Mouse (Mus musculus) left cerebral cortex, postnatal 36 days (tissue): Measurements from ENCODE around the gene Polm. TPM values are rescaled to one million over a fixed set of nuclear protein-coding genes. Genes with fewer than 3 reads are reported as not detected.
A peak's percentile ranks its signal among the peaks of the same experiment; 100 is the strongest.

Experiments used
- DNase-seq, 2 experiments: peaks; one replicate each; pipeline ENCODE4 v3.0.0; 2021 to 2022; ENCODE audit warnings: low spot score in 2 of 2, mixed read lengths in 1 of 2
- intact Hi-C: fragments of 180-260 bp; cut with DNase I; formaldehyde crosslinking; loops from one replicate; pipeline ENCODE4 v1.15.1; 2025
- total RNA-seq, 2 experiments: library from RNA; stranded (reverse); gene quantifications; 2 replicates each; pipeline ENCODE4 v1.2.3; 2021

Gene Polm
- total RNA-seq = 10 to 100 TPM in 1 of 2 experiments, 1 to 10 TPM in 1; 8.9 to 13.7 TPM

DNA sequence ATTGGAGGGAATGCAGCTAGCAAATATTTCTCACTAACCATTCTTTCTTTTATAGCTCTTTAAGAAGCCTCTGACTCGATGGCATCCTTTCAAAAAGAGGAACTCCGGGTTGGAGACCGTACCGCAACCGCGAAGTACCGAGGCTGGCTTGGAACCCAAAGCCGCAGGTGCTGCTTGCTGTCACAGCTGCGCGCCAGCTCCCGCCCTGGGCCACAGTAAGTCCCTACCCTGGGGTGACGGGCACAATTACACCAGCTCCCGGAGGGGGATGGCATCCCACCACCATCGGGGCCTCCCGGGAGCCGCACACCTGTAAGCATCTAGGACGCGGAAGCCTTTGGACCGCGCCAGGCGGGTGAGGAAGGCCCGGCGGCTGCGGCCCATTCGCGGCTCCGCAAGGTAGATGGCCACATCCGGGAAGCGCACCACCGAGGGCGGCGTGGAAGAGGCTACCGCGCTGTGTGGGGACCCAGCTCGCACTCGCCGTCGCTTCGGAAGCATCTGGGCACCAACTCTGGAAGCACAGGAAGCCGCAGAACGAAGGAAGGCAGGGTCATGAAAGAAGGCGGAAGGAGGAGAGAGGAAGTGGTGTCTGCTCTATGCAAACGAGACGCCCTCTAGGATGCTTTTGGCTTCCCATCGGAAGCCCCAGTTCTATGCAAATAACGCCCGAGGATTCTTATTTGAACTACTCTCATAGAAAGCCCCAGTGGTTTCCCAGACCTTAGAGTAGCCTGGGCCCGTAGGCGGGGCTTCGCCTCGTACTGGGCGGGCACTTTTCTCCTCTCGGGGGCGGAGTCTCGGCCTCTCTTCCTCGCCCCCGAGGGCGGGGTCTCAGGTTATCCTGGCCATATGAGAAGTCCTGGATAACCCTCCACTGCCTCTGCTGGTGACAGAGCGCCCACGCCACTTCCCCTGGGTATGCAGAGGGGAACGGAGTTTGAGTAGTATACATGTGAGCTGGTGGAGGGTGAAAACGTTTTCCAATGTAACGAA, at the start of gene Polm:
Gene Polm (minus strand): TSS at position 766 of the 996 bp plus-strand sequence.
- DNase-seq = peak; percentile 83 to 85
- intact Hi-C loops = loop anchor here (5.0 kb wide), 2 partner anchors 40 to 50 kb away; partner anchors contain the start of genes Dbnl and Pold2

DNA sequence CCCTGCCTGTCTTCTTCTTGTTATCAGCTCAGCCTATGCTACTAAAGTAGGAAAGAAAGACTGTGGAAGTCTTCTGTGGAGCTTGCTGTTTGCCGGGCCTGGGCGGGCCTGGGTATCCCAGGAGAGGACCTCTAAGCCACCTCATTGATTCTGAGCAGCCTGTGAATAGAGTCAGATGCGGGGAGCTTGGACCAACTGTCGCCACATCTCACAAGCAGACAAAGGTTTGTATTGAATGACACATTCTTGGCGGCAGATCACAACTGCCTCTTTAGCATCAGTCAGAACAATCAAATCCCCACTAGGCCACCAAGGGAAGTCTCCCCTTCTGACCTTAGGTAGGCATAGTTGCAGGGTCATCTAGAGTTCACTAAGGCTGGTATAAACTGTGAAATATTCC, 49.4 kb upstream of the Polm start:
- intact Hi-C loops = no loop called here
- no peak for DNase-seq

DNA sequence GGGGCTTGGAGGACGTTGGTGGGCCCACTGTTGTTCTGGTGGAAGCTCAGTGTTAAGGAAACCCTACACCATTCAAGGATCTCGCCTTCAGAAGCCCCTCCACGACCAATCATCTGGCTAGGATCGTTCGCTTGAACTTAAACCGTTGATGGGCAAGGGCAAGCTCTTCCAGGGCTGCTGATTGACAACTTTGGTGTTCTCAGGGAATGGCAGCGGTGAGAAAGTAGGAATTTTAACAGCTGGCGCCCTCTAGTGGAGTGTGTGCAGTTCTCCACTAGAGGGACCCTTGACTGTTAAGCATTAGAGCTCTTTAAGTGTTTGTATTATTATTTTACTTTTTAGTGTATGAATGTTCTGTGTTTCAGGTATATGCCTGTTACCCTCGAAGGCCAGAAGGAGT, 48.4 kb upstream of the Polm start:
- intact Hi-C loops = no loop called here
- peak; percentile 26 to 50 for DNase-seq

DNA sequence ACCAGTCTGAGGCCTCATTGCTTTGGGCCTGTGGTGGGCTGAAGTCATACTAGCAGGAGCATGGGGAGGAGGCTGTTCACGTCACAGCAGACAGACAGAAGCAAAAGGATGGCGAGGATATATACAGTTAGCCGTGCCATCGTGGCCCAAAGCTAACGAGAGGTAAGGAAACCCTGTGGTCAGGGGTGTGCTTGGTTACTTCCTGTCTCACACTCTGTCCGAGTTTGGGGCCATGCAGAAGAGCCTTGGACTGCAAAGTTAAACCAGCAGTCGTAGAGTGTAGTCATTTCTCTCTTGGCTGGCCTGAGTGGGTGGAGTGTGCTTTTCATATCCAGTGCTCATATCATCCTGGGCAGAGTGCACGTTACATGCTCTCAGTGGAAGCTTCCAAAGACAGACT, 44.7 kb upstream of the Polm start:
- no peak for DNase-seq
- intact Hi-C loops = no loop called here

DNA sequence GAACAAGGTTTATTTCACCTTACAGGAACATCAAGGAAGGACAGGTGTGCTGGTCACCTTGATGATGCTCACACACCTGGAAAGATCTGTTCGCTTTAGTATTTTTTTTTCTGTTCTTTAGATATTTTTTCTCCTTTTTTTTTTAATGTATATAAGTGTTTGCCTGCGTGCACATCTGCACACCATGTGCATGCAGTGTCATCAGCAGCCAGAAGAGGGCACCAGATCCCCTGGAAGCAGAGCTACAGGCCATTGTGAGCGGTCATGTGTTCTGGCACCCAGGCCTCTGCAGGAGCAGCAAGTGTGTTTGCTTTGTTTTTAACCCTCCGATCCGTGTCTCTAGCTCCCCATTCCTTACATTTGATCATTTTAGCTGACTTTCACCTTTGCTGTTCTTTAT, 42.1 kb upstream of the Polm start:
- DNase-seq = no peak
- intact Hi-C loops = loop anchor here (2.0 to 5.0 kb wide), 3 partner anchors 43 to 93 kb away; partner anchors contain the start of genes Dbnl, Polm and Ykt6

DNA sequence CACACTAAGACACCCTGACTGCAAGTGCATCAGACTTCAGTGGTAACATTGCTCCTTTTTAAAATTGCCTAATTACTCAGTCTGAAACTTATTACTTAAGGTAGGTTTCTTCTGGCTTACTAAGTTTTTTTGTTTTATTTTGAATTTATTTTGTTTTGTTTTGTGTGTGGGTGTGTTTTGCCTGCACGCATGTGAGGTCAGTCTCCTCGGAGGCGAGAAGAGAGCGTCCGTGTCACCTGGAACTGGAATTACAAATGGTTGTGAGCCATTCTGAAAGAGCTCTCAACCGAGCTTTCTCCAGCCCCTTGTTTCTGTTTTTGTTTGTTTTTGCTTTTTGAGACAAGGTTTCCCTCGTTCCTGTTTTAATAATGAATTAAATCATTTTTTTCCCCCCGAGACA, 40.8 kb upstream of the Polm start:
- intact Hi-C loops = loop anchor here (2.0 to 5.0 kb wide), 3 partner anchors 41 to 91 kb away; partner anchors contain the start of genes Dbnl, Polm and Ykt6
- DNase-seq = no peak

DNA sequence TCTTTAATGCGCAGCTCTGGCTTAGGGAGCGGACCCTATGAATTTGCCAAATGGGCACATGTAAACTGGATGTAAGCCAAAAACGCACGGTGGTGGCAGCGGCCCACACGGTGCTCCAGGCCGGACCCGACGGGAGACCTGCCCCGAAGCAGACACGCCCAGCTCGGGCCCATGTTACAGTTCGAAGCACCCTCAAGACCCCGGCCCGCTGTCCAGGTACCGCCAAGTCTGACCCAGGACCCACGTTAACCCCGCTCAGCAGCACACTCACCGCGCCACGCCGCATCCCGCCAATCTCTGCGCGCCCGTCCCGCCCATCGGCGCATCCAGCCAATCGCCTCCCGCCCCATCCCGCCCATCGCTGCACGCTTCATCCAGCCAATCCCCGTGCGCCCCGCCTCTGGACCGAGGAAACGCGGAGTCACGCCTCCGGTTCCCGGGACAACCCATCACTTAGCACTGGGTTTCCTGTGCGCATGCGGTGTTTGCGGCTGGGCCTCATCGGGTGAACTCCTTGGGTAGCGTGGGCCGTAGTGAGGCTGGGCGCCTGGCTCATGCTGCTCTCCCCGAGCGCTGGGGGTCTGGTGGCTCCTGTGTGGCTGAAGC, 40.2 kb upstream of the Polm start, which contains the start of gene Pold2:
Gene Pold2 (minus strand): TSS at position 372 of the 606 bp plus-strand sequence.
- peak; percentile 97 to 98 for DNase-seq
- intact Hi-C loops = loop anchor here (2.0 to 5.0 kb wide), 3 partner anchors 41 to 91 kb away; partner anchors contain the start of genes Dbnl, Polm and Ykt6

DNA sequence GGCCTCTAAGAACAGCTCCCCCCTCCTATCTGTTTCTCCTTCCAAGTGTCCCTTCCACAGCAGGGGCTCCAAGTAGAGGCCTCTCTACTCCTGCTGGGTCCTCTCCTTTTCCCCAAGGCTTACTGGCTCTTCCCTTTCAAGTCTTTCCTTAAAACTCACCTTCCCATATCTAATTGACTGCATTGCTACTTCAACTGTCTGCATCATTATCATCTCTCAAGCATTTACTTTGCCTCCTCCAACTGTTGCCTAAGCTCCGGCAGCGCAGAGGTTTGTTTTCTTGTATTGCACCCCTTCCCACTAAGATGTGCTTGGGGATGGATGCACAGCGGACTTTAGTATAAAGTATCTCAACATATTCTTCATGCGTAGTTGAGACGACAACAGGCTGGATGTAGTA, 39.6 kb upstream of the Polm start:
- intact Hi-C loops = loop anchor here (5.0 kb wide), 2 partner anchors 40 to 90 kb away; partner anchors contain the start of genes Dbnl and Polm
- no peak for DNase-seq

DNA sequence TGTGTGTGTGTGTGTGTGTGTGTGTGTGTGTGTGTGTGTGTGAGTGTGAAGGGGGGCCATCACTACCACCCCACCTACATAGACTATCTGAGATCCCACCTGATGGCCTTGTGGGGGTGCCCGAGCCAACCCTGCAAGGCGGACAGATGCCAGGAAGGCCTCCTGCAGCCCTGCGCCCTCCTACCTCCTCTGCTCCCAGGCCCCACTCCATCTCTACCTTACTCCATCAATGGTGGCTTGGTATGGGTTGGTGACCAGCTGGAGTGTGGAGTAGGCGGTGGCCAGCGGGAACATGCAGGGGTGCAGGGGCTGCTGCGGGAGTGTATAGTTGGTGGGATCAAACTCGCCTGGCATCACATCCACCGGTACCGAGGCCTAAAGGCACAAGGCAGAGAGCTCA, 35.4 kb upstream of the Polm start:
- intact Hi-C loops = no loop called here
- no peak for DNase-seq

DNA sequence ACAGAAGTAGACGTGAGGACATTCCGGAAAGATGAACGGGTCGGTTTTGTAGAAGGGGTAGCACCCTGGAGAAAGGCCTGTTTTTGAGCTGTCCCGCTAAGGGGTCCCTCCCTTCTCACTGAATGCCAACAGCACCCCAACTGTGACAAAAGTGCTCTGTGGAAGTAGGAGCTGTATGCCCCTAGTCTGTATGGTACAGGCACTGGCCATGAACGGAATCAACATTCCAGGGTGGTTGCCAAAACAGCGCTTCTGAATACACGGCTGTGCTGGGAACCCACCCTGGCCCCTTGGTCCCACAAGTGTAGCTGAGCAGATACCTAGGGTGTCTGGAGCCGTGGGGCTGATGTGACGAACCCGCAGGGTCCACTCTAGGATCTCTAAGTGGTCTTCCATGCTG, 34.9 kb upstream of the Polm start:
- no peak for DNase-seq
- intact Hi-C loops = no loop called here

DNA sequence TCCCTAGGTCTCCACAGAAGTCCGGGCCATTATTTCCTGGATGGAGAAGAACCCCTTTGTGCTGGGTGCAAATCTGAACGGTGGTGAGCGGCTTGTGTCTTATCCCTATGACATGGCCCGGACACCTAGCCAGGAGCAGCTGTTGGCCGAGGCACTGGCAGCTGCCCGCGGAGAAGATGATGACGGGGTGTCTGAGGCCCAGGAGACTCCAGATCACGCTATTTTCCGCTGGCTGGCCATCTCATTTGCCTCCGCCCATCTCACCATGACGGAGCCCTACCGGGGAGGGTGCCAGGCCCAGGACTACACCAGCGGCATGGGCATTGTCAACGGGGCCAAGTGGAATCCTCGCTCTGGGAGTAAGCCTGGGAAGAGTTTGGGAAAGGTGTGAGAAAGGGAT, 32.3 kb upstream of the Polm start:
- intact Hi-C loops = no loop called here
- no peak for DNase-seq

DNA sequence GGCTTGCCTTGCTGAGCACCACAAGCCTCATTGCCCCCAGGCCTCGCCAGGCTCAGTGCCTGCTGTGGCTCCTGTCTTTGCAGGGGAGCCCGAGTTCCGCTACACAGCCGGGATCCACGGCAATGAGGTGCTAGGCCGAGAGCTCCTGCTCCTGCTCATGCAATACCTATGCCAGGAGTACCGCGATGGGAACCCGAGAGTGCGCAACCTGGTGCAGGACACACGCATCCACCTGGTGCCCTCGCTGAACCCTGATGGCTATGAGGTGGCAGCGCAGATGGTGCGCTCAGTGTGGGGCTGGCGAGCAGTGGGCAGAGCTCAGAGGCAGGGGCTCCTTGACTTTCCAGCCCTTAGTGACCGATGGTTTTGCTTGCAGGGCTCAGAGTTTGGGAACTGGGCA, 31.5 kb upstream of the Polm start:
- no peak for DNase-seq
- intact Hi-C loops = no loop called here

DNA sequence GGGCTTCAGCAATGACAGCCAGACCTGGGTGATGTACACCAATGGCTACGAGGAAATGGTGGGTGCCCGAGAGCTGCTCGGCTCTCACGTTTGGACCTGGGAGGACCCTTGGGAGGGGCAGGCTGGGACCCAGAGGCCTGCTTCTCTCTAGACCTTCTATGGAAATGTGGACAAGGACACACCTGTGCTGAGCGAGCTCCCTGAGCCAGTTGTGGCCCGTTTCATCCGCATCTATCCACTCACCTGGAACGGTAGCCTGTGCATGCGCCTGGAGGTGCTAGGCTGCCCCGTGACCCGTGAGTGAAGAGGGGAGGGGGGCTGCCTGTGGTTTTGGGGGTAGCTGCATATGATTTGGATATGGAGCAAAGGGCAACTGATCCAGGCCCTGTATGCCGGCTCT, 30.5 kb upstream of the Polm start:
- intact Hi-C loops = no loop called here

DNA sequence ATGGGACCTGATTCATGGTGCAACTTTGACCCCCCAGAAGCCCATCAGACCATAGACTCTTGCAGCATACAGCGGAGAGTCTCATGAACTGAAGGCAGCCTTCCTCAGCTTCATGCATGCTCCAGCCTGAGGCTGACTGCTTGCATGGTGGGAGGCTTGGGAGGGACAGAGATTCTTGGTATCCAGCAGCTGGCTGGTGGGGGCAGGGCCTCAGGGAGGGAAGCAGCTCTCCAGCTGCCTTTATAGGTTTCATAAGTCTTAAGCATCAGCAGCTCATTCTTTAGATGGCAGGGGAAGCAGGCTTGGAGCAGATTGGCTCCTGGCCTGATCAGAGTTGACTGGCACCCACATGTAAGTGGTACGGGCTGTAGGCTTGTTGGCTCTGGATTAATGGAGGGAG, 29.4 kb upstream of the Polm start:
- intact Hi-C loops = no loop called here
- no peak for DNase-seq

More for the DNA sequence above, 30.5 kb upstream of the Polm start:
- DNase-seq = no peak

DNA sequence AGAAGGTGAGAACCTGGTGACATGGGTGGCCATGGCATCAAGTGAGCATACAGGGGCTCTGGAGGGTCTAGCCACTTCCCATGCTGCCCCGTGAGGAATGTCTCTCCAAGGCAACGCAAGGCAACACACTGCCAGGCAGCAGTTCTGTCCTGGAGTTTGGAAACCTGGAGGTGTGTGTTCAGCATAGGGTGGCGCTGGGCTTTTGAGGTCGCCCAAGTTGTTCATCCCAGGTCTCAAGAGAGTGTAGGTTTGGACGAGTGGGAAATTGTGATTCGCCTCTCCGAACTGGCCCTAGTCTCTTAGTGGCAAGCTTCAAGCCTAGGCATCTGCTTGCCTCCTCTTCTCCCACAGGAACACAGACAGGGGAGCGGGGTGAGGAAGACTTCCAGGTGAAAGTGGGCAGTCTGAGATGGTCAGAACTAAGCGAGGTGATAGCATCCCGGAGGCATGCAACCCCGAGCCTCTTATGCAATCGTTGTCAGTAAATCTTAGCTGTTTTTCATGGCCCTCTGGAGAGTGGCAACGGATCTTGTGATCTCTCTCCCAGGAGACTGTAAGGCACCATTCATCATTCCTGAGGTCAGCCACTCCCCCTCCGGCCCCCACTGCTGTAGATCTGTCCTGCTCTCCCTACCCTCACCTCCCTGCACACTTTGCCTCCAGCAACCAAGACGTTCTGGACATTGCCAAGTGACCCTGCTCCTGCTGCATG, 24.7 kb upstream of the Polm start:
- intact Hi-C loops = no loop called here
- DNase-seq = no peak

DNA sequence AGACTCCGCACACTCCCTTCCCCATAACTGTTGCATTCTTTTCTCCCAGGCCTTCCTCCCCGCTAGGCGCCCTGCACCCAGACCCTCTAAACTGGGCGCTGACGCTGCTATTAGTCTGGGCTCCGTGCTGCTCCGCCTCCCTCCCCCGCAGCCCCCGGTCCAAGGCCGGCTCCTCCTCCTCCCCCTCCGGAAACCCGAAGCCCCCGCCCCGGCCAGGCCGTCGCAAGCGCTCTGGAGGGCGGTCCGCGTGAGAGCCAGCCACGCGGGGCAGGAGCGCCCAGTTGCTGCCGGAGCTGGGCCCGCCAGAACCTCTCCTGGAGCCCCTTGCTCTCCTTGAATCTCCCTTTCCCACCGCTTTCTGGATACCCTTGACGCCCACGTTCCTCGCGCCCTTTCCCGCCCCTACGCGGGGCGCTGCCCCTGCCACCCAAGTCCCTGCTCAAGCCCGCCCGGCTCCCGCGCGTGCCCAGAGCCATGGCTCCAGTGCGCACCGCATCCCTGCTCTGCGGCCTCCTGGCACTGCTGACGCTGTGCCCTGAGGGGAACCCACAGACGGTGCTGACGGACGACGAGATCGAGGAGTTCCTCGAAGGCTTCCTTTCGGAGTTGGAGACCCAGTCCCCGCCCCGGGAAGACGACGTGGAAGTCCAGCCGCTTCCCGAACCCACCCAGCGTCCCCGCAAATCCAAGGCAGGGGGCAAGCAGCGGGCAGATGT, 24.0 kb upstream of the Polm start, which contains the start of gene Aebp1:
Gene Aebp1 (plus strand): TSS at position 270 of the 716 bp plus-strand sequence.
- DNase-seq = no peak
- intact Hi-C loops = no loop called here

DNA sequence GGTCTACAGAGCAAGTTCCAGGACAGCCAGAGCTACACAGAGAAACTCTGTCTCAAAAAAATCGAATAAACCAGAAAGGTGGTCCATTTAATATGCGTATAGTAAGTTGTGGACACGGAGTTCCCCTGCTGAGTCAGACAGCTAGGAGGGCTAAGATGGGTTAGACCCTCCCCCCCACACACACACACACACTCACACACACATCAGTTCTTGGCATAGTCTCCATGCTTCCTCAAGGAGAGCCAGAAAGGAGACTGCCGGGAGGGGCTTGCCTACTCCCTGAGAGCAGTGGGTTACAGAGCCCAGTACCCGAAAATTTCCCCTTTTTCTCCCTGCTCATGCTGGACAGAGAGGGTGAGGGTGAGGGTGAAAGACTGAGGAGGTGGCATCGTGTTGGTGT, 22.8 kb upstream of the Polm start:
- DNase-seq = no peak
- intact Hi-C loops = no loop called here

DNA sequence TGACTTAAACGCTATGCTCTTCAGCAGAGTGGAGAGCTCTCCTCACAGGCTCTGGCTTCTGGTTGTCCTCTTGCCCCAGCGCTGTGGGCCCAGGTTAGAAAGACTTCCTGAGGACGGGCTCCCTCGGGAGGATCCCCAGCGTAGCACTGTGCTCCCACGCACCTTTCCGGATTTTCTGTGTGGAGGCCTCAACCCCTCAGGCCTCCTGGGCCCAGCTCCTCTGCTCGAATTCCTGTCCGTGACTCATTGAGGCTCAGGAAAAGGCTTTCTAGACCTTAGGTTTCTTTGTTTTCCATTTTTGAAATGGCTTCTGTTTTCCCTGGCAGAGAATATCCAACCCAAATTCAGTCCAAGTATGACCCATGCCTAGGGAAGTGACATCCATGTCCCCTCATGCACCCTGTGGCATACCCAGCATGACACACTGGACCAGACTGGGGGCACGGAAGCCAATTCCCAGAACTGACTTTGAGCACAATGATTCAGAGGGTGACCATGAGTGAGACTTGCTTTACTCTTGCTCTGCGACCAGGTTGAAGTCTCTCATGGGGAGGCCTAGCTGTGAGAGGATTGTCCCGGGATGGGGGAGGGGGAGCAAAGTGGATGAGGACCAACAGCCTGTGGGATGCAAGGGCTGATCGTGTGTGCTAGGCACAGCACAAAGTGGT, 22.2 kb upstream of the Polm start:
- intact Hi-C loops = no loop called here

DNA sequence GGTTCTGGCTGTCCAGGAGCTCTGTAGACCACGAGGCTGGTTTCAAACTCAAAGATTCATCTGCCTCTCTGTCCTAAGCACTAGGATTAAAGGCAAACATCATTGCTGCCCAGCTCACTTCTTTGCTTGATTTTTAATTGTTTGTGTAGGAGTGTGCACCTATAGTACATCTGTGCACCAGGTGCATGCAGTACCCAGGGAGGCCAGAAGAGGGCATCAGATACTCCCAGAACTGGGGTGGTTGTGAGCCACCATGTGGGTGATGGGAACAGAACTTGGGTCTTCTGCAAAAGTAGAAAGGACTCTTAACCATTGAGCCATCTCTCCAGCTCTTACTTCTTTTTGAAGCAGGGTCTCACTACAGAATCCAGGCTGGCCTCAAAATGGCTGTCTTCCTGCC, 20.9 kb upstream of the Polm start:
- no peak for DNase-seq
- intact Hi-C loops = no loop called here

More for the DNA sequence above, 22.2 kb upstream of the Polm start:
- no peak for DNase-seq
